Mouse (Mus musculus) gastrocnemius, postnatal 25 days (tissue): ENCODE data around the gene Fhod1. TPM values are rescaled to one million over a fixed set of nuclear protein-coding genes. Genes with fewer than 3 reads are reported as not detected.

ENCODE experiments used
- DNase-seq: peaks from one replicate; pipeline ENCODE4 v3.0.0; 2022
- total RNA-seq, 2 experiments: library from RNA; stranded (reverse); gene quantifications; 1 replicate in 1 of 2; 2 replicates in 1 of 2; pipeline ENCODE4 v1.2.3; 2021

Fhod1 gene
- total RNA-seq, 2 experiments from 2014 or later: 17.4 to 24.6 TPM

DNA sequence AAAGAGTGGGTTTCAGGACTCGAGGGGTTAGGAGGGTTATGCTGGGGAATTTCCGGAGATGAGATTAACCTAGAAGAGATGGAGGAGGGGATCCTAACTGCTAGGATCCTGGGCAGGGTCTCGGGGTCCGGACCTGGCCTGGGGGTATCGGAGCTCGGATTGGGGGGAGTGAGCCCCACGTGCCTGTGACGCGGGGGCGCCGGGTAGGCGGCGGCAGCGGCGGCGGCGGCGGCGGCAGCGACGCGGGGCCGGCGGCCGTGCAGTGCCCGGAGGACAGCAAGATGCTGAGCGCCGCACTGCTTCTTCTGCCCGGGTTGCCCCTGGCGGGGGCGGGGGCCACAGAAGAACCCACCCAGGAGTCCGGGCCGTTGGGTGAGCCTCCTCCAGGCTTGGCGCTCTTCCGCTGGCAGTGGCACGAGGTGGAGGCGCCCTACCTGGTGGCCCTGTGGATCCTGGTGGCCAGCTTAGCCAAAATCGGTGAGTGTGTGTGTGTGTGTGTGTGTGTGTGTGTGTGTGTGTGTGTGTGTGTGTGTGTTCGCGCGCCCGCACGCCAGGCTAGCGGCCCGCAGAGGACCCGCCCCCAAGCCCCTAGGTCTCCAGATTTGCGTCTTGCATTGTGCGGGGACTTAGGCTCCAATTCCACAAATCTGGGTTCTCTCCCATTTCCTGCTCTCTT lies 1.5 kb upstream of the Fhod1 start:
- DNase-seq: no peak

DNA sequence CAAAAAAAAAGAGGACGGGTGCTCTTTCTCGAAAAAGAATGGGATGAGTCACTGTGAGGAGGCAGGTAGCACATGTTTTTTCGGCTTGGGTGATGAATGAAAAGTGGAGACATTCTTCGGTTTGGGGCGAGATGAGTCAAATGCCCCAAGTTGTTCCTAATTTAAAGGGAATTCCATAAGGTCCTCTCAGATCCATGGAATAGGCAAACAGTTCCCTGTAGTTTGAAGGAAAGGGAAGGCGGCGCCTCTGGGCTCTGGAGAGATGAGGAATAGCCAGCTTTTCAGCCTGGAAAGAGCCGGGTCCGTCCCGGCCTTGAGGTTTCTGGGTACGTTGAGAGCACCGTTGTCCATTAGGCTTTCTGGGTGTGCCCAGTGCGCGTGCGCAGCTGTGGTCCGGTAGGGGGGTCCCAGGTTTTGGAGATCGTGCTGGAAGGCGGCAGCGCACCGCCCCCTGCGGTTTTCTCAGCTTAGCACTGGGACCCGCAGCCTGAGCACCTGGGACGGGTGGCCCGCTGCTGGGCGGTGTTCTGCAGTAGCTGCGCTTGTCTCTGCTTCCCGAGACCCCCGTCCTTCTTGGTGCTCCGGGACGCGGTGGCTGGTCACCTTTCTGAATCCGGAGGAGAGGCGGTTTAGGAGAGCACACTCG lies 820 bp upstream of the Fhod1 start, which contains the start of gene Slc9a5:
Slc9a5 (plus strand) TSS at position 394 of the 646 bp plus-strand sequence.
- no peak for DNase-seq

GRCm38 (mm10) chr8:105346611-105347427 lies 934 bp downstream of the Fhod1 start:
- DNase-seq: peak; percentile 84

- no peak for DNase-seq
Observed at GRCm38 (mm10) chr8:105345061-105345975, 2.4 kb downstream of the Fhod1 start.

DNA sequence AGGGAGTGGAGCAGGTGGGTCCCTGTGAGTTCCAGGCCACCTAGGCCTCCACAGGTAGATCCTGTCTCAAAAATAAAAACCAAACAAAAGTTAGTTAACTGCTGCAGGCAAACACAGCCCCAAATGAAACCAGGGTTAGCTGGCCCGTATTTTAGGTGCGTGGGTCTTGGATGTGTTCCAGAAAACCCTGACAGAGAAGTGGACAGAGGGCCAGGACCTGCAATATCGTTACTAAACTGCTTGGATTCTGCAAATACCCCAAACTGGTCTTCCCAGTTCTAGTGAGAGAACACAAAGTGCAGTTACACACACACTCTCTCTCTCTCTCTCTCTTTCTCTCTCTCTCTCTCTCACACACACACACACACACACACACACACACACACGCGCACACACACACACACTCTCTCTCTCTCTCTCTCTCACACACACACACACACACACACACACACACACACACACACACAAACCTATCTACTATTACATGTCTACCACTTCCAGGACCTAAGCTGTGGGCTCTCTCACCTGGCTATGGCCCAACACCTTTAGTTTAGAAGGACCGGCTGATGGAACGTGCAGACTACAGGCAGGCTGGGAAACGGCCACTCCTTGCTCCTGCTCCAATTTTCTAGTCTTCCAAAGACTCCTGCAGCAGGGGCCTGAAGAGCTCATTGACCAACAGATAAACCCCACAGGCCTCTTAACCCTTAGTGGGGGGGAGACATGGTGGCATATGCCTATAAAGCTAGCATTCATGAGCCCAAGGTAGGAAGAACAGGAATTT lies 3.8 kb downstream of the Fhod1 start:
- DNase-seq: no peak

GRCm38 (mm10) chr8:105342768-105343167 lies 5.0 kb downstream of the Fhod1 start:
- DNase-seq: no peak

DNA sequence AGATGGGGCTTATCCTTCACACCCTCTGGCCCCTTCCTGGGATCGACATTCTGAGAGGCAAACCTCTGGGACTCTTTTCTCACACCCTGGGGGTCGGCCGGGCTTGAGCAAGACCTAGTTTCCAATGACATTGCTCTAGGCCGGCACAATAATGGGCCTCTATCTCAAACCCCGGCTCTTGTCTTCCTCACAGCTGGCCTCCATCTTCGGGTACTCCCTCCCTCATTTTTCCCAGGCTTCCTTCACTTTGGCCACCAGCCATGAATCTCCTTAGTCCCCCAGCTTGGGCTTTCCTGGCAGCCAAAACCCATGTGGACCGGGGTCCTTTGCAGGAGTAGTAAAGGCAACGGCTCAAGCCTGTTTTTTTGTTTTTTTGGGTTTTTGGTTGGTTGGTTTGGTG lies 6.4 kb downstream of the Fhod1 start:
- DNase-seq: no peak

DNA sequence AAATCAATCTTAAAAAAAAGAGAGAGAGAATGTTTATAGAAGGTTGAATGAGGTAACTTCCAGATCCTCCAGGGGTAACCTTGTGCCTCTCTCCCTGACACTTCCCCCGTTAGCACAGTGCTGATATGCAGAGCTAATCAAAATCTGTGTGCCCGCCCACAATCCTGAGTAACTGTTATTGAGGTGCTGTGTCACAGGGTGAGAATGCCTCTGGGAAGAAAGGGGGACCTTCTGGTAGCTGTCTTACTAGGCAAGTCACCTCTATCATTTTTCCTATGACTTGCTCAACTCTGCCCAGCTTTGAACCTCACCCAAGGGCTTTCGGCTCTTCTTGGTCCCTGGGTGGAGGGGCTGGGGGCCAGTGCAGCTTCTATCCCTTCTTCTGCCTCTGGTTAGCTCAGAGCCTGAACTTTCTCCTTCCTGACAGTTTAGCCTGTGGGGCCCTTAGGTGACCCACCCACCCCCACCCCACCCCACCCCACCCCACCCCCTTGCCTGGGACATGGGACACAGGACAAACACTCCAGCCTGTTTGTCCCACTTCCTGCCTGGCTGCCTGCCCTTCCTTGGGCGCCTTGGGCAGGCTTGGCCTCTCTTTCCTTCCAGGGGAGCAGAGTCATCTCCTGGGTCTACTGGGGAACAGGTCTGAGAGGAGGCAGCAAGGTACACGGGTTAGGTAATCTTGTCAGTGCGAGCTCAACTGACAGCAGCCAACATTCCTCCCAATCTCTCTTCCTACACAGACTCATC lies 7.7 kb downstream of the Fhod1 start:
- no peak for DNase-seq

DNA sequence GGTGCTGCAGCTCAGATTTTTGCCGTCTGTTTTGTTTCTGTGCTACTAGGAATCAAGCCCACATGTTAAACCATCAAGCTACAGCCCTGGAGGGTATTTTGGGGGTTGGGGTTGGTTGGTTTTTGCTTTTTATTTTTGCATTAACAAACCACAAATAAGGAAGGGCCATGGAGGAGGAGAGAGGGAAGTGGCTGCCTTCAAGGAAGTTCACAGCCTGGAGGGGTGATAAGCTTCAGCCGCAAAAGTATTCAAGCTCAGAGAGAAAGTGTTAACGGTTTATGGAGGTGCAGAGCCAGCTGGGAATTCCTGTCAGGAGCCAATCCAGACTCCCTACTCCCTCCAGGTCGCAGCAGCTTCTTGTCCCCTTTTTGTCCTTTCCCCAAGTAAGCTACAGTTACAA lies 8.8 kb downstream of the Fhod1 start:
- no peak for DNase-seq

- no peak for DNase-seq
Observed at GRCm38 (mm10) chr8:105336373-105337130, 11.2 kb downstream of the Fhod1 start.

DNA sequence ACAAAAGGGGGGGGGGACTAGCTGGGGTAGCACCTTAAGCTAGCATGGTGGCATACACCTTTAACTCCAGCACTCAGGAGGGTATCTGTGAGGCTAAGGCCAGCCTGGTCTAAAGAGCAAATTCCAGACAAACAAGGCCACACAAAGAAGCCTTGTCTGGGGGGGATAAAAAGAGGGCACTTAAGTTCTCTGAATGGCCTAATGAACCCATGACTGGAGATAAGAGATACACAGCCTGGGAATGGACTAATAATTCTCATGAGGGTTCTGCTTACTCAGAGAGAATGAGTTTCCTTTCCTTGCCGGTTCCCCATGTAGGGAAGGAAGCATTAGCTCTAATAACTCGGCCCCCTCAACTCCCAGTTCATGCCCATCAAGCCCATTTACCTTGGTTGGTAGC lies 15.2 kb downstream of the Fhod1 start:
- DNase-seq: no peak

- no peak for DNase-seq
Observed at GRCm38 (mm10) chr8:105331931-105332330, 15.8 kb downstream of the Fhod1 start.

GRCm38 (mm10) chr8:105331469-105331868 lies 16.3 kb downstream of the Fhod1 start:
- no peak for DNase-seq

DNA sequence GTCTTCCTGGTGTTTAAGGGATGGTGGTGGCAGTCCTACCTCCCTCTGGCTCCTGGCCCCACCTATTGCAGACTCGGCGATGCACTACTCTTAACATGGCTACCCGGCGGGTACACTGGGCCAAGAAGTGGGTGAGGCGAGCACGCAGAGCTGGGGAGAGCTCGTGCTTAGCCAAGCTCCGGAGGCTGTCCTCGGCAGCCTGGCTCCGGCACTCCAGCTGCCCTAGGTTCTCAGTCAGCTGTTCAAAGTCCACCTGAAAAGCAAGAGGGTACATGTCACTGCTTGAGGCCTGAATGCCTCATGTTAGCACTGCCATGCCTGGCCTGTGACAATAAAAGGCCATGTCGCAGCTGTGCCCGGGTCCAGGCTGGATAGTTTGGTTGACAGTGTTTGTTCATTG lies 17.4 kb downstream of the Fhod1 start:
- no peak for DNase-seq

- no peak for DNase-seq
Observed at GRCm38 (mm10) chr8:105326968-105327367, 20.8 kb downstream of the Fhod1 start.

DNA sequence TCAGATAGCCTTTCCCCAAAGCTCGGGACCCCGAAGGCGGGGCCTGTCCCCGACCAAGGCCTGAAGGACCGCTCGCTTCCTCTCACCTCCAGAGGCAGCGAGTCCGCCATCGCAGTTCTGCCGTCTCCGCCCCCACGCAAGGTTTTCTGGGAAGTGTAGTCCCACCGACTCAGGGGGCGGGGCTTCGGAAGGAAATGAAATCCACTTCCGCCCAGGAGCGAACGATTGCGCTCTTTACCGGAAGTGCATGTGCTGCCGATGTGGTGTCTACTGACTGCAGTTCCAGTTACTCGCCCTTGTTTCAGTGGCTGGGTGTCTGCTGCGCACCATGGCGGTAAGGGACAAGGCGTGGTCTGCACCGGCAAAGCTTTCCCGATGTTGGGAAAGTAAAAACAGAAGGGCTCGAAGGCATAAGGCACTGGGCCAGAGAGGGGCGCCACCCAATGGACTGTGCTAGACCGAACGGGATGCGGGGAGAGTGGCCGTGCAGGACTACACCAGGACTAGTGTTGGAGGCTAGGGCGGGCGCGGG lies 21.5 kb downstream of the Fhod1 start, which contains the start of the genes Lrrc29 and Tmem208:
Lrrc29 (minus strand) TSS at position 138 of the 532 bp plus-strand sequence.
Tmem208 (plus strand) TSS at position 214 of the 532 bp plus-strand sequence.
- peak; percentile 94 for DNase-seq

DNA sequence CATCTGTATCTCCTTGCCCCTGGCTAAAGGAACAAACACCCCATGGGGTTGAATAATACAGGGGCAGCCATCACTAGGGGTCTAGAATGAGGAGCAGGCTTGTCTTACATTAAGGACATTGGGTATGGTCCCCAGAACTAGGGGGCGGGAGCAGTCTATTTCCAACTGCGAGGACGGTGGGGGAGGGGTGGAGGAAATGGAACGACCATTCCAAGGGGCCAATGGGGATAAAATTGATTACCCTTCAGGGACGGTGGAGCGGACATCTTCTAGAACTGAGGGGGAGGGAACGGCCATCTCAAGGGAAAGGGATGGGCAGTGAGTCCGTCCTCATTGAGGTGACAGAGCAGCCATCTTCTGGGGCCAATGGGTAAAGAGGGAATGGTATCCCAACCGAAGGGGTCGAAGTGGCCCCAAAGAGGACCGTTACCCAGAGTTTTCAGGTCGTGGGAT lies 22.1 kb downstream of the Fhod1 start:
- DNase-seq: peak; percentile 44

GRCm38 (mm10) chr8:105323183-105323582 lies 24.6 kb downstream of the Fhod1 start:
- DNase-seq: no peak

GRCm38 (mm10) chr8:105318662-105319190 lies 29.0 kb downstream of the Fhod1 start:
- no peak for DNase-seq
